In the genomic region with DNA sequence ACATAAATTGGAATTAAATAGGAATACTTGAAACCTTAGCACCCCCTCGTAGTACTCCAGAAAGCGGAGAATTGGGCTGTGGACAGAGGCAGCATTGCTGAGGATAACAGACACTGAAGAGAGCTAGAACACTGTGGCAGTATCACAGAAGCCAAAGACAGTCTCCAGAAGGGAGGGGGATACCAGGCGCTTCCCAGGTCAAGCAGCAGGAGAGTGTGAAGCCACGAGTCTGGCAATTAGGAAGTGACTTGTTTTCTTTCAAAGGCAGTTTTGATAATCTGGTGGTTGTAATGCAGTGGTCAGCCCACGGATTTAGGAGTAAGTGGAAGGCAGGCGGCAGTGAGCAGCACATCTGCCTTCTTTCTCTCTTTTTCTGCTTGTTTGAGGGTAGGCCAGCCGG, we compare ENCODE assay signal across 8 mouse cellular contexts. TPM values are rescaled to one million over a fixed set of nuclear protein-coding genes. Genes with fewer than 3 reads are reported as not detected.
DNase-seq lines count a peak whose midpoint lies in the region; ATAC-seq lines count a peak whose summit lies in the region.

No protein-coding gene starts in this region.

- no peaks in the 10 kb centered on the region for H3K27me3 ChIP-seq in kidney, embryonic 16.5 days (ENCODE audit: insufficient read depth, low read length)
- H3K27me3 ChIP-seq in embryonic facial prominence, embryonic 13.5 days: no peaks in the 10 kb centered on the region
- 0 out of 2 replicates have a peak, but pooled peaks cover 4% of the 10 kb centered on the region for H3K27me3 ChIP-seq in liver, embryonic 13.5 days

- no peaks in the 10 kb centered on the region for H3K36me3 ChIP-seq in kidney, embryonic 16.5 days (ENCODE audit: insufficient read depth, low read length)
- no peaks in the 10 kb centered on the region for H3K36me3 ChIP-seq in embryonic facial prominence, embryonic 13.5 days
- H3K36me3 ChIP-seq in liver, embryonic 13.5 days: no peaks in the 10 kb centered on the region

- no peak for ATAC-seq in kidney, embryonic 16.5 days (ENCODE audit: low FRiP score, low TSS enrichment)
- no peak for ATAC-seq in embryonic facial prominence, embryonic 13.5 days (ENCODE audit: insufficient number of reproducible peaks, insufficient read depth, low FRiP score, low TSS enrichment, low read depth)
- no peak for ATAC-seq in liver, embryonic 13.5 days (ENCODE audit: low read depth)
- ATAC-seq in megakaryocyte progenitor cell, adult 5-6 weeks (replicated peaks; ENCODE audit: poor library complexity): no peak

- DNase-seq in cerebellum, adult 11-12 months: peak; percentile 9
- DNase-seq in cerebellum, postnatal 25 days: no peak
- DNase-seq in kidney, adult 9 months: no peak
- DNase-seq in liver, embryonic 13.5 days: no peak
- no peak for DNase-seq in left cerebral cortex, adult 11 months (ENCODE audit: low spot score)

- no peak overlapping the region for H3K27ac ChIP-seq in kidney, embryonic 16.5 days (ENCODE audit: low read length)
- no peak overlapping the region for H3K27ac ChIP-seq in embryonic facial prominence, embryonic 13.5 days
- no peak overlapping the region for H3K27ac ChIP-seq in liver, embryonic 13.5 days

- no peaks in the 10 kb centered on the region for H3K9me3 ChIP-seq in kidney, embryonic 16.5 days (ENCODE audit: low read length)
- no peaks in the 10 kb centered on the region for H3K9me3 ChIP-seq in embryonic facial prominence, embryonic 13.5 days
- H3K9me3 ChIP-seq in liver, embryonic 13.5 days (replicated peaks): no peaks in the 10 kb centered on the region

- 38% methylated on average over 7 of the region's 7 CpGs for WGBS in kidney, embryonic 16.5 days
- WGBS in embryonic facial prominence, embryonic 13.5 days: 46% methylated on average over 7 of the region's 7 CpGs
- 48% methylated on average over 7 of the region's 7 CpGs for WGBS in liver, embryonic 13.5 days (ENCODE audit: insufficient replicate concordance)

- H3K4me1 ChIP-seq in kidney, embryonic 16.5 days (ENCODE audit: insufficient read depth, low read length): peaks cover 10% of the 10 kb centered on the region; the same call in 1 of the 2 replicates
- H3K4me1 ChIP-seq in embryonic facial prominence, embryonic 13.5 days: peaks cover 9% of the 10 kb centered on the region
- H3K4me1 ChIP-seq in liver, embryonic 13.5 days (replicated peaks): peaks cover 22% of the 10 kb centered on the region

- peak overlapping the region; percentile 90 for H3K4me2 ChIP-seq in kidney, embryonic 16.5 days (replicated peaks; ENCODE audit: low read depth, low read length)
- peak overlapping the region; percentile 89 for H3K4me2 ChIP-seq in embryonic facial prominence, embryonic 13.5 days
- H3K4me2 ChIP-seq in liver, embryonic 13.5 days: peak overlapping the region; percentile 98

- no peak overlapping the region for H3K4me3 ChIP-seq in kidney, embryonic 16.5 days (ENCODE audit: low read length)
- H3K4me3 ChIP-seq in embryonic facial prominence, embryonic 13.5 days: no peak overlapping the region
- H3K4me3 ChIP-seq in liver, embryonic 13.5 days (replicated peaks): no peak overlapping the region; the same call in 1 of the 2 replicates

- H3K9ac ChIP-seq in kidney, embryonic 16.5 days (replicated peaks; ENCODE audit: low read length): peak overlapping the region; percentile 14; the same call in 1 of the 2 replicates
- H3K9ac ChIP-seq in embryonic facial prominence, embryonic 13.5 days: no peak overlapping the region
- no peak overlapping the region for H3K9ac ChIP-seq in liver, embryonic 13.5 days

RNA-seq across cellular contexts. Expression of gene Tesk2, which starts 1.5 kb away (rescaled TPM):
- polyA plus RNA-seq in kidney, embryonic 16.5 days (2015; fragmentation: Nextera tagmentation; extraction: Ambion mirVana): 8.2 and 9.2 TPM in 2 replicates
- 9.4 and 11.2 TPM in 2 replicates for polyA plus RNA-seq in embryonic facial prominence, embryonic 13.5 days (2015; fragmentation: Nextera tagmentation; extraction: Ambion mirVana)
- 2.1 and 2.5 TPM in 2 replicates for polyA plus RNA-seq in liver, embryonic 13.5 days (2015; fragmentation: Nextera tagmentation; extraction: Ambion mirVana)
- 9.2 and 12.6 TPM in 2 replicates for total RNA-seq in megakaryocyte progenitor cell, adult 5-6 weeks (2015)
- total RNA-seq in megakaryocyte progenitor cell, adult 5-6 weeks (2017): 6.7 and 7.1 TPM in 2 replicates

RNA-seq across cellular contexts. Expression of gene Ccdc163, which starts 13.9 kb away (rescaled TPM):
- polyA plus RNA-seq in kidney, embryonic 16.5 days (2015; fragmentation: Nextera tagmentation; extraction: Ambion mirVana): 28.8 and 40.2 TPM in 2 replicates
- 24.9 and 27.4 TPM in 2 replicates for polyA plus RNA-seq in embryonic facial prominence, embryonic 13.5 days (2015; fragmentation: Nextera tagmentation; extraction: Ambion mirVana)
- polyA plus RNA-seq in liver, embryonic 13.5 days (2015; fragmentation: Nextera tagmentation; extraction: Ambion mirVana): 13.3 and 13.7 TPM in 2 replicates
- total RNA-seq in megakaryocyte progenitor cell, adult 5-6 weeks (2015): 35.5 and 56.1 TPM in 2 replicates
- total RNA-seq in megakaryocyte progenitor cell, adult 5-6 weeks (2017): 12.0 and 17.6 TPM in 2 replicates

RNA-seq across cellular contexts. Expression of gene Mmachc, which starts 14.0 kb away (rescaled TPM):
- polyA plus RNA-seq in kidney, embryonic 16.5 days (2015; fragmentation: Nextera tagmentation; extraction: Ambion mirVana): 27.0 and 30.6 TPM in 2 replicates
- 24.5 and 30.4 TPM in 2 replicates for polyA plus RNA-seq in embryonic facial prominence, embryonic 13.5 days (2015; fragmentation: Nextera tagmentation; extraction: Ambion mirVana)
- 13.6 and 17.1 TPM in 2 replicates for polyA plus RNA-seq in liver, embryonic 13.5 days (2015; fragmentation: Nextera tagmentation; extraction: Ambion mirVana)
- total RNA-seq in megakaryocyte progenitor cell, adult 5-6 weeks (2015): 36.9 and 44.9 TPM in 2 replicates
- total RNA-seq in megakaryocyte progenitor cell, adult 5-6 weeks (2017): 19.8 and 23.0 TPM in 2 replicates

RNA-seq across cellular contexts. Expression of gene Prdx1, which starts 36.9 kb away (rescaled TPM):
- polyA plus RNA-seq in kidney, embryonic 16.5 days (2015; fragmentation: Nextera tagmentation; extraction: Ambion mirVana): 1,468 and 1,536 TPM in 2 replicates
- 1,178 and 1,215 TPM in 2 replicates for polyA plus RNA-seq in embryonic facial prominence, embryonic 13.5 days (2015; fragmentation: Nextera tagmentation; extraction: Ambion mirVana)
- polyA plus RNA-seq in liver, embryonic 13.5 days (2015; fragmentation: Nextera tagmentation; extraction: Ambion mirVana): 994 and 1,129 TPM in 2 replicates
- 400 and 435 TPM in 2 replicates for total RNA-seq in megakaryocyte progenitor cell, adult 5-6 weeks (2015)
- total RNA-seq in megakaryocyte progenitor cell, adult 5-6 weeks (2017): 254 and 304 TPM in 2 replicates
